Mouse (Mus musculus) forebrain, embryonic 13.5 days (tissue): ENCODE data around the gene Tomm34. TPM values are rescaled to one million over a fixed set of nuclear protein-coding genes. Genes with fewer than 3 reads are reported as not detected.

ENCODE experiments used
- ATAC-seq: fragments of 200-750 bp; cut with Nextera tagmentation; 2 replicates; pipeline ENCODE4 v1.8.0; 2017
- H3K27ac ChIP-seq: fragments of 300-500 bp; sonication (generic); 2 replicates; pipeline ENCODE4 v1.5.1; 2015; ENCODE audit warnings: inconsistent platforms, mild to moderate bottlenecking, moderate library complexity
- H3K27me3 ChIP-seq: fragments of 300-500 bp; sonication (generic); 2 replicates; pipeline ENCODE4 v1.6.1; 2015; ENCODE audit warnings: mild to moderate bottlenecking, inconsistent platforms
- H3K36me3 ChIP-seq: fragments of 300-500 bp; sonication (generic); 2 replicates; pipeline ENCODE4 v1.6.1; 2015; ENCODE audit warnings: mild to moderate bottlenecking, inconsistent platforms; ENCODE audit not compliant: poor library complexity, severe bottlenecking
- H3K4me1 ChIP-seq: fragments of 300-500 bp; sonication (generic); 2 replicates; pipeline ENCODE4 v1.6.1; 2015; ENCODE audit warnings: inconsistent platforms
- H3K4me2 ChIP-seq: fragments of 300-500 bp; sonication (generic); 2 replicates; pipeline ENCODE4 v1.6.1; 2015; ENCODE audit warnings: inconsistent platforms, mild to moderate bottlenecking, moderate library complexity
- H3K4me3 ChIP-seq: fragments of 300-500 bp; sonication (generic); 2 replicates; pipeline ENCODE4 v1.5.1; 2015; ENCODE audit warnings: mild to moderate bottlenecking, inconsistent platforms
- H3K9ac ChIP-seq: fragments of 300-500 bp; sonication (generic); 2 replicates; pipeline ENCODE4 v1.6.1; 2015; ENCODE audit warnings: mild to moderate bottlenecking, inconsistent platforms
- H3K9me3 ChIP-seq: fragments of 300-500 bp; sonication (generic); replicated peaks from 2 replicates; pipeline ENCODE4 v1.6.1; 2016; ENCODE audit warnings: inconsistent platforms
- WGBS: fragments of 180-500 bp; shearing (Covaris S2); methylation state at CpG from one replicate; pipeline ENCODE4 v1.1.7; 2015; 5-methylcytosine and 5-hydroxymethylcytosine counted together
- polyA plus RNA-seq: library from polyadenylated mRNA; unstranded; fragments of >200 nt; fragmentation: Nextera tagmentation; extraction: Ambion mirVana; gene quantifications from 2 replicates; pipeline ENCODE4 v1.2.1, GENCODE M21; 2015

Gene Tomm34
- polyA plus RNA-seq, 1 experiment from 2014 or later, result 47.8 TPM

DNA sequence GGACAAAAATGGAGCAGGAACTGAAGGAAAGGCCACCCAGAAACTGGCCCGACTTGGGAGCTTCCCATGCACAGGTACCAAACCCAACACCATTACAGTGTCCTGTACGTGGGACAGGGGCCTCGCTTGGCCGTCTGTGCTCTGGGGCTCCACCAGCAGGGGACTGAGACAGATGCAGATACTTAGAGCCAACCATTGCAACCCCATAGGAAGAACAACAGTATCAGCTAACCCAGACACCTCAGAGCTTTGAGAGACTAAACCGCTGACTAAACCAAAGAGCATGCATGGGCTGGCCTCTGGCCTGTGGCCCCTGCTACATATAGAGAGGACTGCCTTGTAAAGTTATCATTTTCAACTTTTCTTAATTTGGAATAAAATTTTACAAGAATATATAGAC lies 66.5 kb downstream of the Tomm34 start:
- no peak for ATAC-seq
- whole genome bisulfite sequencing, result 80% methylated on average over 5 of the region's 5 CpGs
- Histone ChIP-seq H3K9ac (no peak overlapping the region), H3K4me2 (no peak overlapping the region), H3K9me3 (no peaks in the 10 kb centered on the region), H3K36me3 (no peaks in the 10 kb centered on the region), H3K27ac (no peak overlapping the region), H3K4me1 (peaks cover 20% of the 10 kb centered on the region), H3K27me3 (no peaks in the 10 kb centered on the region), H3K4me3 (no peak overlapping the region)

Other genes starting within 250 kb of the Tomm34 start
- not detected in 2 replicates for gene Kcnk15, start 217.5 kb downstream of the Tomm34 start, polyA plus RNA-seq
- gene Rims4, start 152.5 kb downstream of the Tomm34 start, polyA plus RNA-seq, result 2.5 and 3.0 TPM in 2 replicates
- 361 and 370 TPM in 2 replicates for gene Ywhab, start 76.2 kb downstream of the Tomm34 start, polyA plus RNA-seq
- gene Pabpc1l, start 45.7 kb downstream of the Tomm34 start, polyA plus RNA-seq, result 1.3 and 1.4 TPM in 2 replicates
- gene Stk4, start 847 bp downstream of the Tomm34 start, polyA plus RNA-seq, result 25.6 and 30.8 TPM in 2 replicates
- 0.14 TPM in 1 of 2 replicates, not detected in the other for gene Kcns1, start 99.9 kb upstream of the Tomm34 start, polyA plus RNA-seq
- gene Wfdc5, start 111.6 kb upstream of the Tomm34 start, polyA plus RNA-seq, result not detected in 2 replicates
- not detected in 2 replicates for gene Wfdc12, start 119.4 kb upstream of the Tomm34 start, polyA plus RNA-seq
- gene Wfdc15a, start 129.0 kb upstream of the Tomm34 start, polyA plus RNA-seq, result not detected in 2 replicates
- gene Wfdc15b, start 150.5 kb upstream of the Tomm34 start, polyA plus RNA-seq, result not detected in 2 replicates
- not detected in 2 replicates for gene Svs2, start 167.3 kb upstream of the Tomm34 start, polyA plus RNA-seq
- gene Svs3b, start 185.5 kb upstream of the Tomm34 start, polyA plus RNA-seq, result not detected in 2 replicates
- gene Svs4, start 207.3 kb upstream of the Tomm34 start, polyA plus RNA-seq, result not detected in 2 replicates
- not detected in 2 replicates for gene Svs3a, start 218.1 kb upstream of the Tomm34 start, polyA plus RNA-seq
- gene Svs6, start 245.6 kb upstream of the Tomm34 start, polyA plus RNA-seq, result not detected in 2 replicates